Mouse (Mus musculus): Measurements from ENCODE around the gene Brd7. TPM values are rescaled to one million over a fixed set of nuclear protein-coding genes. Genes with fewer than 3 reads are reported as not detected.

Gene Brd7
- polyA plus RNA-seq, 1 experiment = 13.1 TPM

GRCm38 (mm10) chr8:88310286-88310685, 51.7 kb downstream of the Brd7 start:
- H3K27me3 ChIP-seq (ENCODE audit: control insufficient read depth, insufficient read depth, low read length) = no peaks in the 10 kb centered on the region
- no peak for TF ChIP-seq CTCF (IDR thresholded peaks at IDR 0.05; ENCODE audit: extremely low read depth, insufficient read length, insufficient replicate concordance, low read depth, low read length)
- TF ChIP-seq POLR2A (IDR thresholded peaks at IDR 0.05; ENCODE audit: low read depth, low read length) = no peak
- H3K4me1 ChIP-seq (ENCODE audit: control insufficient read depth, insufficient read depth, insufficient read length, low read length) = no peaks in the 10 kb centered on the region; the same call in 1 of the 2 replicates
- 85% methylated on average over 13 of the region's 13 CpGs for WGBS
- H3K4me3 ChIP-seq (ENCODE audit: low read depth, low read length) = no peak overlapping the region
- H3K27ac ChIP-seq (ENCODE audit: insufficient read depth, low read depth, low read length) = no peak overlapping the region
- no peaks in the 10 kb centered on the region for H3K36me3 ChIP-seq (ENCODE audit: control insufficient read depth, insufficient read depth, low read length)

GRCm38 (mm10) chr8:88309881-88310280, 52.1 kb downstream of the Brd7 start:
- 80% methylated on average over 7 of the region's 7 CpGs for WGBS

GRCm38 (mm10) chr8:88309274-88309873, 52.6 kb downstream of the Brd7 start:
- TF ChIP-seq CTCF (IDR thresholded peaks at IDR 0.05; ENCODE audit: extremely low read depth, insufficient read length, insufficient replicate concordance, low read depth, low read length) (no peak), POLR2A (IDR thresholded peaks at IDR 0.05; ENCODE audit: low read depth, low read length) (no peak)
- no peaks in the 10 kb centered on the region; the same call in 1 of the 2 replicates for H3K4me1 ChIP-seq (ENCODE audit: control insufficient read depth, insufficient read depth, insufficient read length, low read length)
- H3K27me3 ChIP-seq (ENCODE audit: control insufficient read depth, insufficient read depth, low read length) = no peaks in the 10 kb centered on the region
- H3K4me3 ChIP-seq (ENCODE audit: low read depth, low read length) = no peak overlapping the region
- 63% methylated on average over 10 of the region's 10 CpGs for WGBS
- H3K27ac ChIP-seq (ENCODE audit: insufficient read depth, low read depth, low read length) = no peak overlapping the region
- no peaks in the 10 kb centered on the region for H3K36me3 ChIP-seq (ENCODE audit: control insufficient read depth, insufficient read depth, low read length)

More at GRCm38 (mm10) chr8:88309881-88310280, 52.1 kb downstream of the Brd7 start:
- no peak for TF ChIP-seq POLR2A (IDR thresholded peaks at IDR 0.05; ENCODE audit: low read depth, low read length)
- TF ChIP-seq CTCF (IDR thresholded peaks at IDR 0.05; ENCODE audit: extremely low read depth, insufficient read length, insufficient replicate concordance, low read depth, low read length) = no peak
- Histone ChIP-seq H3K27me3 (ENCODE audit: control insufficient read depth, insufficient read depth, low read length) (no peaks in the 10 kb centered on the region), H3K27ac (ENCODE audit: insufficient read depth, low read depth, low read length) (no peak overlapping the region), H3K36me3 (ENCODE audit: control insufficient read depth, insufficient read depth, low read length) (no peaks in the 10 kb centered on the region), H3K4me3 (ENCODE audit: low read depth, low read length) (no peak overlapping the region), H3K4me1 (ENCODE audit: control insufficient read depth, insufficient read depth, insufficient read length, low read length) (no peaks in the 10 kb centered on the region; the same call in 1 of the 2 replicates)

- Histone ChIP-seq H3K4me3 (ENCODE audit: low read depth, low read length) (no peak overlapping the region), H3K27me3 (ENCODE audit: control insufficient read depth, insufficient read depth, low read length) (no peaks in the 10 kb centered on the region), H3K36me3 (ENCODE audit: control insufficient read depth, insufficient read depth, low read length) (no peaks in the 10 kb centered on the region), H3K27ac (ENCODE audit: insufficient read depth, low read depth, low read length) (no peak overlapping the region), H3K4me1 (ENCODE audit: control insufficient read depth, insufficient read depth, insufficient read length, low read length) (no peaks in the 10 kb centered on the region; the same call in 1 of the 2 replicates)
- WGBS = 71% methylated on average over 4 of the region's 4 CpGs
- TF ChIP-seq POLR2A (IDR thresholded peaks at IDR 0.05; ENCODE audit: low read depth, low read length) (no peak), CTCF (IDR thresholded peaks at IDR 0.05; ENCODE audit: extremely low read depth, insufficient read length, insufficient replicate concordance, low read depth, low read length) (no peak)
Observed at GRCm38 (mm10) chr8:88307736-88308135, 54.3 kb downstream of the Brd7 start.

GRCm38 (mm10) chr8:88306511-88306910, 55.5 kb downstream of the Brd7 start:
- H3K36me3 ChIP-seq (ENCODE audit: control insufficient read depth, insufficient read depth, low read length) = no peaks in the 10 kb centered on the region
- TF ChIP-seq POLR2A (IDR thresholded peaks at IDR 0.05; ENCODE audit: low read depth, low read length) (no peak), CTCF (IDR thresholded peaks at IDR 0.05; ENCODE audit: extremely low read depth, insufficient read length, insufficient replicate concordance, low read depth, low read length) (peak; percentile 36; the same call in 1 of the 2 replicates)
- H3K27me3 ChIP-seq (ENCODE audit: control insufficient read depth, insufficient read depth, low read length) = no peaks in the 10 kb centered on the region
- H3K4me3 ChIP-seq (ENCODE audit: low read depth, low read length) = no peak overlapping the region
- H3K27ac ChIP-seq (ENCODE audit: insufficient read depth, low read depth, low read length) = no peak overlapping the region
- no peaks in the 10 kb centered on the region; the same call in 1 of the 2 replicates for H3K4me1 ChIP-seq (ENCODE audit: control insufficient read depth, insufficient read depth, insufficient read length, low read length)
- WGBS = 54% methylated on average over 14 of the region's 14 CpGs

- Histone ChIP-seq H3K27ac (ENCODE audit: insufficient read depth, low read depth, low read length) (no peak overlapping the region), H3K27me3 (ENCODE audit: control insufficient read depth, insufficient read depth, low read length) (no peaks in the 10 kb centered on the region), H3K4me1 (ENCODE audit: control insufficient read depth, insufficient read depth, insufficient read length, low read length) (no peaks in the 10 kb centered on the region; the same call in 1 of the 2 replicates), H3K4me3 (ENCODE audit: low read depth, low read length) (no peak overlapping the region), H3K36me3 (ENCODE audit: control insufficient read depth, insufficient read depth, low read length) (no peaks in the 10 kb centered on the region)
- WGBS = 81% methylated on average over 4 of the region's 4 CpGs
- no peak for TF ChIP-seq POLR2A (IDR thresholded peaks at IDR 0.05; ENCODE audit: low read depth, low read length)
Observed at GRCm38 (mm10) chr8:88305814-88306213, 56.2 kb downstream of the Brd7 start.

- no peak overlapping the region for H3K27ac ChIP-seq (ENCODE audit: insufficient read depth, low read depth, low read length)
- H3K27me3 ChIP-seq (ENCODE audit: control insufficient read depth, insufficient read depth, low read length) = no peaks in the 10 kb centered on the region
- no peak for TF ChIP-seq CTCF (IDR thresholded peaks at IDR 0.05; ENCODE audit: extremely low read depth, insufficient read length, insufficient replicate concordance, low read depth, low read length)
- no peak for TF ChIP-seq POLR2A (IDR thresholded peaks at IDR 0.05; ENCODE audit: low read depth, low read length)
- H3K4me1 ChIP-seq (ENCODE audit: control insufficient read depth, insufficient read depth, insufficient read length, low read length) = peaks cover 5% of the 10 kb centered on the region
- H3K4me3 ChIP-seq (ENCODE audit: low read depth, low read length) = no peak overlapping the region
- no peaks in the 10 kb centered on the region for H3K36me3 ChIP-seq (ENCODE audit: control insufficient read depth, insufficient read depth, low read length)
- 76% methylated on average over 15 of the region's 15 CpGs for WGBS
Observed at GRCm38 (mm10) chr8:88301589-88302437, 60.2 kb downstream of the Brd7 start.
